ENCODE assay signal across 9 mouse cellular contexts in genomic region chr2:27764937-27765319, GRCm38 (mm10).
DNase-seq lines count a peak whose midpoint lies in the region; ATAC-seq and TF ChIP-seq lines count a peak whose summit lies in the region.
"Had no signal": no experiment of that assay in that cellular context is flagged by ENCODE, and none has a peak within 500 bp of the region (broad histone marks: within the 10 kb centered on the region; RNA-seq: fewer than 3 reads in every experiment).

No protein-coding gene starts in this region.

- no peak overlapping the region for H3K9ac ChIP-seq in hindbrain, embryonic 11.5 days (ENCODE audit: low read depth, low read length)

- H3K4me2 ChIP-seq in hindbrain, embryonic 11.5 days (replicated peaks; ENCODE audit: low read depth, low read length), result no peak overlapping the region; the same call in 1 of the 2 replicates

- no peak for TF ChIP-seq POLR2A in cerebellum, adult 2 months (IDR thresholded peaks at IDR 0.05; ENCODE audit: borderline replicate concordance, insufficient read depth, low read length)

- DNase-seq in MEL-GATA-1-ER (ENCODE audit: extremely low read depth, low read depth), result peak; percentile 39
- DNase-seq in cerebellum, adult 2 months, result peak; percentile 77 to 89
- peak; percentile 94 for DNase-seq in hindbrain, embryonic 11.5 days (ENCODE audit: low spot score)
- DNase-seq in layer of hippocampus, adult 9-11 months, result peak; percentile 75
- DNase-seq in lung, postnatal 14 days, result peak; percentile 95
- peak; percentile 97 for DNase-seq in retina, embryonic 14.5 days (ENCODE audit: low spot score)
- peak; percentile 89 for DNase-seq in thymus, postnatal 4 days

- no peak overlapping the region for H3K27ac ChIP-seq in cerebellum, adult 2 months (ENCODE audit: insufficient read depth, low read length)
- H3K27ac ChIP-seq in hindbrain, embryonic 11.5 days (ENCODE audit: low read depth, low read length), result no peak overlapping the region; the same call in 1 of the 2 replicates

- H3K36me3 ChIP-seq in hindbrain, embryonic 11.5 days (ENCODE audit: control insufficient read depth, insufficient read depth, low read length), result no peaks in the 10 kb centered on the region

- H3K9me3 ChIP-seq in hindbrain, embryonic 11.5 days (ENCODE audit: control insufficient read depth, low read length), result no peaks in the 10 kb centered on the region

- no peaks in the 10 kb centered on the region for H3K27me3 ChIP-seq in cerebellum, adult 2 months (ENCODE audit: control insufficient read depth, insufficient read depth, low read length)
- H3K27me3 ChIP-seq in hindbrain, embryonic 11.5 days (ENCODE audit: control insufficient read depth, insufficient read depth, low read length), result no peaks in the 10 kb centered on the region

- peak; percentile 94 for TF ChIP-seq CTCF in cerebellum, adult 2 months (IDR thresholded peaks at IDR 0.05; ENCODE audit: borderline replicate concordance, insufficient read depth, low read depth, low read length)

- WGBS in cerebellum, adult 2 months, result 27% methylated on average over 3 of the region's 3 CpGs
- 29% methylated on average over 3 of the region's 3 CpGs for WGBS in hindbrain, embryonic 11.5 days

- peak; percentile 71 for ATAC-seq in frontal cortex, adult (ENCODE audit: low TSS enrichment)
- ATAC-seq in hindbrain, embryonic 11.5 days (ENCODE audit: low FRiP score), result peak; percentile 77

- H3K4me1 ChIP-seq in cerebellum, adult 2 months (ENCODE audit: control insufficient read depth, insufficient read depth, low read length), result peaks cover 9% of the 10 kb centered on the region
- peaks cover 18% of the 10 kb centered on the region for H3K4me1 ChIP-seq in hindbrain, embryonic 11.5 days (replicated peaks; ENCODE audit: control insufficient read depth, insufficient read depth, low read length)

- no peak overlapping the region for H3K4me3 ChIP-seq in cerebellum, adult 2 months (replicated peaks; ENCODE audit: insufficient read depth, low read depth, low read length)
- H3K4me3 ChIP-seq in hindbrain, embryonic 11.5 days (ENCODE audit: low read depth, low read length), result no peak overlapping the region
- H3K4me3 ChIP-seq: megakaryocyte, embryonic 14.5 days had no signal

Comparison
In these comparisons a context has a peak if more than half of its experiments do, and no peak if none do; other contexts are left out.
1. DNase-seq: peak in every context shown above with its lines; median percentile 97 in retina, embryonic 14.5 days; 95 in lung, postnatal 14 days; 94 in hindbrain, embryonic 11.5 days; 89 in thymus, postnatal 4 days; 83 in cerebellum, adult 2 months; 75 in layer of hippocampus, adult 9-11 months; 39 in MEL-GATA-1-ER.